Mouse (Mus musculus) spleen, adult 2 months (tissue): ENCODE data around the gene Zbtb17.

ENCODE experiments used
- CTCF ChIP-seq: fragments of 200-500 bp; IDR thresholded peaks from 2 replicates; pipeline ENCODE4 v1.5.1; 2011; ENCODE audit warnings: mild to moderate bottlenecking, inconsistent platforms; ENCODE audit not compliant: insufficient read depth, insufficient read length, insufficient replicate concordance; ENCODE audit errors: extremely low read depth
- POLR2A ChIP-seq: fragments of 200-500 bp; IDR thresholded peaks from 2 replicates; pipeline ENCODE4 v1.6.1; 2011; ENCODE audit warnings: low read depth, low read length, inconsistent platforms

- TF ChIP-seq CTCF = no peak
- TF ChIP-seq POLR2A = no peak
These were observed 49.7 kb upstream of the Zbtb17 start for GRCm38 (mm10) chr4:141394751-141395150.
